Mouse (Mus musculus): ENCODE measurements at regions not wholly inside any gene's neighbourhood (a gene's known extent, or its start where the extent isn't known, plus 50 kb on each side); places are given as distances from the start of the nearest gene placed in this dataset.
"Not testable (repeated sequence)": the region's sequence is repeated elsewhere in the genome, so short reads cannot be mapped to it uniquely, and the experiment has no call there.

- Histone ChIP-seq H3K9me3 (replicated peaks; ENCODE audit: control insufficient read depth, low read length) (no peaks in the 10 kb centered on the region), H3K4me3 (ENCODE audit: low read depth, low read length) (no peak overlapping the region), H3K27ac (ENCODE audit: low read length) (no peak overlapping the region), H3K27me3 (ENCODE audit: control insufficient read depth, insufficient read depth, low read depth, low read length) (no peaks in the 10 kb centered on the region), H3K4me2 (ENCODE audit: low read depth, low read length) (no peak overlapping the region), H3K9ac (ENCODE audit: low read depth, low read length) (no peak overlapping the region), H3K36me3 (ENCODE audit: control insufficient read depth, insufficient read depth) (no peaks in the 10 kb centered on the region), H3K4me1 (ENCODE audit: control insufficient read depth, low read depth, low read length) (no peaks in the 10 kb centered on the region)
- 29% methylated on average over 5 of the region's 5 CpGs for WGBS (ENCODE audit: insufficient replicate concordance)
- no peak for ATAC-seq (ENCODE audit: low read depth)
These were observed 187.8 kb downstream of the Zfp619 start for GRCm38 (mm10) chr7:39705118-39706095.

- Histone ChIP-seq H3K27ac (ENCODE audit: low read length) (no peak overlapping the region), H3K9ac (ENCODE audit: low read depth, low read length) (no peak overlapping the region), H3K4me1 (ENCODE audit: control insufficient read depth, low read depth, low read length) (no peaks in the 10 kb centered on the region), H3K27me3 (ENCODE audit: control insufficient read depth, insufficient read depth, low read depth, low read length) (no peaks in the 10 kb centered on the region), H3K4me2 (ENCODE audit: low read depth, low read length) (no peak overlapping the region), H3K36me3 (ENCODE audit: control insufficient read depth, insufficient read depth) (no peaks in the 10 kb centered on the region), H3K9me3 (replicated peaks; ENCODE audit: control insufficient read depth, low read length) (no peaks in the 10 kb centered on the region), H3K4me3 (ENCODE audit: low read depth, low read length) (no peak overlapping the region)
- WGBS (ENCODE audit: insufficient replicate concordance), result 49% methylated on average over 2 of the region's 2 CpGs
- ATAC-seq (ENCODE audit: low read depth), result no peak
These were observed 189.0 kb downstream of the Zfp619 start for GRCm38 (mm10) chr7:39706606-39707005.

GRCm38 (mm10) chr7:39716340-39717150, 199.0 kb downstream of the Zfp619 start:
- WGBS (ENCODE audit: insufficient replicate concordance), result 19% methylated on average over 11 of the region's 11 CpGs

GRCm38 (mm10) chr7:39727935-39728557, 210.5 kb downstream of the Zfp619 start:
- H3K4me2 ChIP-seq (ENCODE audit: low read depth, low read length), result no peak overlapping the region
- H3K4me1 ChIP-seq (ENCODE audit: control insufficient read depth, low read depth, low read length), result no peaks in the 10 kb centered on the region
- 66% methylated on average over 12 of the region's 12 CpGs for WGBS (ENCODE audit: insufficient replicate concordance)
- no peaks in the 10 kb centered on the region for H3K9me3 ChIP-seq (replicated peaks; ENCODE audit: control insufficient read depth, low read length)
- H3K36me3 ChIP-seq (ENCODE audit: control insufficient read depth, insufficient read depth), result no peaks in the 10 kb centered on the region
- no peak overlapping the region for H3K4me3 ChIP-seq (ENCODE audit: low read depth, low read length)
- H3K27me3 ChIP-seq (ENCODE audit: control insufficient read depth, insufficient read depth, low read depth, low read length), result no peaks in the 10 kb centered on the region
- no peak for ATAC-seq (ENCODE audit: low read depth)
- H3K9ac ChIP-seq (ENCODE audit: low read depth, low read length), result no peak overlapping the region
- no peak overlapping the region for H3K27ac ChIP-seq (ENCODE audit: low read length)

More at GRCm38 (mm10) chr7:39716340-39717150, 199.0 kb downstream of the Zfp619 start:
- Histone ChIP-seq H3K4me3 (ENCODE audit: low read depth, low read length) (no peak overlapping the region), H3K4me2 (ENCODE audit: low read depth, low read length) (no peak overlapping the region), H3K27me3 (ENCODE audit: control insufficient read depth, insufficient read depth, low read depth, low read length) (no peaks in the 10 kb centered on the region), H3K4me1 (ENCODE audit: control insufficient read depth, low read depth, low read length) (no peaks in the 10 kb centered on the region), H3K9ac (ENCODE audit: low read depth, low read length) (no peak overlapping the region), H3K9me3 (replicated peaks; ENCODE audit: control insufficient read depth, low read length) (no peaks in the 10 kb centered on the region), H3K27ac (ENCODE audit: low read length) (no peak overlapping the region), H3K36me3 (ENCODE audit: control insufficient read depth, insufficient read depth) (no peaks in the 10 kb centered on the region)
- no peak for ATAC-seq (ENCODE audit: low read depth)

- Histone ChIP-seq H3K9me3 (replicated peaks; ENCODE audit: control insufficient read depth, low read length) (no peaks in the 10 kb centered on the region), H3K36me3 (ENCODE audit: control insufficient read depth, insufficient read depth) (no peaks in the 10 kb centered on the region), H3K4me1 (ENCODE audit: control insufficient read depth, low read depth, low read length) (no peaks in the 10 kb centered on the region), H3K27ac (ENCODE audit: low read length) (no peak overlapping the region), H3K4me3 (ENCODE audit: low read depth, low read length) (no peak overlapping the region), H3K9ac (ENCODE audit: low read depth, low read length) (no peak overlapping the region), H3K27me3 (ENCODE audit: control insufficient read depth, insufficient read depth, low read depth, low read length) (no peaks in the 10 kb centered on the region), H3K4me2 (ENCODE audit: low read depth, low read length) (no peak overlapping the region)
- no peak for ATAC-seq (ENCODE audit: low read depth)
- WGBS (ENCODE audit: insufficient replicate concordance), result 59% methylated on average over 7 of the region's 7 CpGs
These were observed 211.4 kb downstream of the Zfp619 start for GRCm38 (mm10) chr7:39728930-39729329.

- no peak overlapping the region for H3K27ac ChIP-seq (ENCODE audit: low read length)
- H3K27me3 ChIP-seq (ENCODE audit: control insufficient read depth, insufficient read depth, low read depth, low read length), result no peaks in the 10 kb centered on the region
- H3K36me3 ChIP-seq (ENCODE audit: control insufficient read depth, insufficient read depth), result no peaks in the 10 kb centered on the region
- no peak overlapping the region for H3K4me2 ChIP-seq (ENCODE audit: low read depth, low read length)
- no peaks in the 10 kb centered on the region for H3K9me3 ChIP-seq (replicated peaks; ENCODE audit: control insufficient read depth, low read length)
- H3K9ac ChIP-seq (ENCODE audit: low read depth, low read length), result no peak overlapping the region
- ATAC-seq (ENCODE audit: low read depth), result no peak
- H3K4me3 ChIP-seq (ENCODE audit: low read depth, low read length), result no peak overlapping the region
- H3K4me1 ChIP-seq (ENCODE audit: control insufficient read depth, low read depth, low read length), result no peaks in the 10 kb centered on the region
- WGBS (ENCODE audit: insufficient replicate concordance), result 37% methylated on average over 3 of the region's 3 CpGs
These were observed 212.2 kb downstream of the Zfp619 start for GRCm38 (mm10) chr7:39729723-39730122.

- Histone ChIP-seq H3K27ac (ENCODE audit: low read length) (no peak overlapping the region), H3K4me2 (ENCODE audit: low read depth, low read length) (no peak overlapping the region), H3K27me3 (ENCODE audit: control insufficient read depth, insufficient read depth, low read depth, low read length) (no peaks in the 10 kb centered on the region), H3K4me1 (ENCODE audit: control insufficient read depth, low read depth, low read length) (no peaks in the 10 kb centered on the region), H3K9me3 (replicated peaks; ENCODE audit: control insufficient read depth, low read length) (no peaks in the 10 kb centered on the region), H3K9ac (ENCODE audit: low read depth, low read length) (no peak overlapping the region), H3K4me3 (ENCODE audit: low read depth, low read length) (no peak overlapping the region), H3K36me3 (ENCODE audit: control insufficient read depth, insufficient read depth) (no peaks in the 10 kb centered on the region)
- ATAC-seq (ENCODE audit: low read depth), result no peak
- 45% methylated on average over 1 of the region's 1 CpGs for WGBS (ENCODE audit: insufficient replicate concordance)
These were observed 215.2 kb downstream of the Zfp619 start for GRCm38 (mm10) chr7:39732790-39733189.

- H3K27me3 ChIP-seq (ENCODE audit: control insufficient read depth, insufficient read depth, low read depth, low read length); H3K27ac ChIP-seq (ENCODE audit: low read length); H3K9me3 ChIP-seq (replicated peaks; ENCODE audit: control insufficient read depth, low read length); H3K4me2 ChIP-seq (ENCODE audit: low read depth, low read length); H3K36me3 ChIP-seq (ENCODE audit: control insufficient read depth, insufficient read depth); H3K4me3 ChIP-seq (ENCODE audit: low read depth, low read length); ATAC-seq (ENCODE audit: low read depth); H3K4me1 ChIP-seq (ENCODE audit: control insufficient read depth, low read depth, low read length); H3K9ac ChIP-seq (ENCODE audit: low read depth, low read length): not testable (repeated sequence)
These were observed 230.8 kb downstream of the Zfp619 start for GRCm38 (mm10) chr7:39748395-39748794.
